Mouse (Mus musculus): ENCODE results near the gene Ncs1. TPM values are rescaled to one million over a fixed set of nuclear protein-coding genes. Genes with fewer than 3 reads are reported as not detected.

The Ncs1 gene
- polyA plus RNA-seq, 1 experiment from 2014 or later: 44.7 TPM

- 95% methylated on average over 6 of the region's 6 CpGs for WGBS
- no peak overlapping the region for H3K27ac ChIP-seq
- no peaks in the 10 kb centered on the region for H3K27me3 ChIP-seq (ENCODE audit: insufficient read depth, poor library complexity, severe bottlenecking)
- no peak overlapping the region for H3K4me3 ChIP-seq
- no peaks in the 10 kb centered on the region for H3K9me3 ChIP-seq
- peaks cover 50% of the 10 kb centered on the region for H3K4me1 ChIP-seq
- H3K36me3 ChIP-seq: peaks cover 24% of the 10 kb centered on the region
- no peak for DNase-seq (ENCODE audit: low spot score)
Measured at GRCm38 (mm10) chr2:31269188-31269587, 23.6 kb downstream of the Ncs1 start.

- Histone ChIP-seq H3K4me3 (no peak overlapping the region), H3K9me3 (no peaks in the 10 kb centered on the region), H3K36me3 (peaks cover 24% of the 10 kb centered on the region), H3K27ac (no peak overlapping the region), H3K4me1 (peaks cover 47% of the 10 kb centered on the region), H3K27me3 (ENCODE audit: insufficient read depth, poor library complexity, severe bottlenecking) (no peaks in the 10 kb centered on the region)
- DNase-seq (ENCODE audit: low spot score): no peak
- 88% methylated on average over 10 of the region's 10 CpGs for WGBS
Measured at GRCm38 (mm10) chr2:31269847-31270246, 24.2 kb downstream of the Ncs1 start.

- Histone ChIP-seq H3K36me3 (peaks cover 30% of the 10 kb centered on the region), H3K4me1 (peaks cover 41% of the 10 kb centered on the region), H3K4me3 (no peak overlapping the region), H3K27me3 (ENCODE audit: insufficient read depth, poor library complexity, severe bottlenecking) (no peaks in the 10 kb centered on the region), H3K9me3 (no peaks in the 10 kb centered on the region), H3K27ac (no peak overlapping the region)
- no peak for DNase-seq (ENCODE audit: low spot score)
- WGBS: 80% methylated on average over 8 of the region's 8 CpGs
Measured at GRCm38 (mm10) chr2:31270470-31270869, 24.8 kb downstream of the Ncs1 start.

DNA sequence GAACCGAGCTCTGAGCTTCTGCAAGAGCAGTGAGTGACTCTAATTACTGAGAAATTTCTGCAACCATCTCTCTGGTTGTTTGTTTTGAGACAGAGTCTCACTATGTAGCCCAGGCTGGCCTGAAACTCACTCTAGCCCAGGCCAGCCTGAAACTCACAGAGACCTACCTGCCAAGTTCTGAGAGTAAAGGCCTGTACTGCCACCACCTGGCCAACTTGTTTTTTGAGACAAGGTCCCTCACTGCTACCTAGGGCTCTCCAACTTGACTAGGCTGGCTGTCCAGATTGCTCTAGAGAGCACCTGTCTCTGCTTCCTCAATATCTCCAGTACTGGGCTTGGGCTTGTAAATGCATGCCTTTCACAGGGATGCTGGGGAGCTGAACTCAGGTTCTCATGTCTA is 25.4 kb downstream of the Ncs1 start:
- Histone ChIP-seq H3K4me1 (peaks cover 35% of the 10 kb centered on the region), H3K27me3 (ENCODE audit: insufficient read depth, poor library complexity, severe bottlenecking) (no peaks in the 10 kb centered on the region), H3K36me3 (peaks cover 36% of the 10 kb centered on the region), H3K4me3 (no peak overlapping the region), H3K27ac (no peak overlapping the region), H3K9me3 (no peaks in the 10 kb centered on the region)
- 94% methylated on average over 1 of the region's 1 CpGs for WGBS
- no peak for DNase-seq (ENCODE audit: low spot score)

DNA sequence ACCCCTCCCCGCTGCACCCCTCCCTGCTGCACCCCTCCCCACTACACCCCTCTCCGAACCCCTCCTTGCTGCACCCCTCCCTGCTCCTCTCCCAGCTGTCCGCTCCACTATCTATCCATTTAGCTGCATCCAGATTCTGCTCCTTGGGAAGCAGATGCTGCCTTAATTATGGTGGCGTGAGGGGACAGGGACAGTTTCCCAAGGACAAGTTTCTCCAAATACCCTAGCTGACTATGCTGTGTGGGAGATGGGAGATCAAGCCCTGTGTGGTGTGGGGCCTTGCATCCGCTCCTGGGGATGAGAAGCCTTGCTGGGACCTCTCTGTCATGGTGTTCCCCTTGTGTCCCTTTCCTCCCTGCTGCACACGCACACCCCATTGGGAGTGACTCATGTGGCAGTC is 29.4 kb downstream of the Ncs1 start:
- Histone ChIP-seq H3K4me1 (0 out of 2 replicates have a peak, but pooled peaks cover 12% of the 10 kb centered on the region), H3K27me3 (ENCODE audit: insufficient read depth, poor library complexity, severe bottlenecking) (no peaks in the 10 kb centered on the region), H3K27ac (no peak overlapping the region), H3K9me3 (no peaks in the 10 kb centered on the region), H3K36me3 (peaks cover 54% of the 10 kb centered on the region), H3K4me3 (no peak overlapping the region)
- DNase-seq (ENCODE audit: low spot score): no peak
- WGBS: 86% methylated on average over 6 of the region's 6 CpGs

GRCm38 (mm10) chr2:31277810-31278209 is 32.2 kb downstream of the Ncs1 start:
- no peak overlapping the region for H3K4me3 ChIP-seq
- DNase-seq (ENCODE audit: low spot score): no peak
- WGBS: 76% methylated on average over 6 of the region's 6 CpGs
- no peaks in the 10 kb centered on the region for H3K27me3 ChIP-seq (ENCODE audit: insufficient read depth, poor library complexity, severe bottlenecking)
- no peaks in the 10 kb centered on the region for H3K9me3 ChIP-seq
- no peak overlapping the region for H3K27ac ChIP-seq
- 0 out of 2 replicates have a peak, but pooled peaks cover 8% of the 10 kb centered on the region for H3K4me1 ChIP-seq
- H3K36me3 ChIP-seq: peaks cover 63% of the 10 kb centered on the region

DNA sequence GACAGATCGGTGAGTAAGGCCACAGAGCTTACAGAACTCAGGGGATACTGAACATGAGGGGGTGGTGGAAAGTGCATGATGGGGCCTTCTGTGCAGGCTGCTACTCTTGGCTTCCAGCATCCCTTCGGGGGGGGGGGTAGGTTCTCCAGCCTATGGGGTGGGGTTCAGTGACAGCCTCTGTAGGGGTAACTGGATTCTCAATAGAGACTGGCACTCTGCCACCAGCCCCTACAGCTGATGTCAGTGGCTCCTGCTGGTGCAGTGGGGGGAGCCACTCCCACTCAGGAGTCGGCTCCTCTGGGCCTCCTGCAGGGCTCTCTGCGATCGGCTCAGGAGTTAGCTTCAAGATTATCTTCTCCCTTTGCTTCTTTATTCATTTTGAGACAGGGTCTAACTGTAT is 32.9 kb downstream of the Ncs1 start:
- Histone ChIP-seq H3K4me1 (0 out of 2 replicates have a peak, but pooled peaks cover 8% of the 10 kb centered on the region), H3K4me3 (no peak overlapping the region), H3K9me3 (no peaks in the 10 kb centered on the region), H3K27me3 (ENCODE audit: insufficient read depth, poor library complexity, severe bottlenecking) (no peaks in the 10 kb centered on the region), H3K27ac (no peak overlapping the region), H3K36me3 (peaks cover 67% of the 10 kb centered on the region)
- DNase-seq (ENCODE audit: low spot score): no peak
- 79% methylated on average over 5 of the region's 5 CpGs for WGBS

- H3K27me3 ChIP-seq (ENCODE audit: insufficient read depth, poor library complexity, severe bottlenecking): no peaks in the 10 kb centered on the region
- no peak overlapping the region for H3K27ac ChIP-seq
- no peaks in the 10 kb centered on the region for H3K9me3 ChIP-seq
- H3K36me3 ChIP-seq: peaks cover 80% of the 10 kb centered on the region
- H3K4me1 ChIP-seq: no peaks in the 10 kb centered on the region
- DNase-seq (ENCODE audit: low spot score): no peak
- no peak overlapping the region for H3K4me3 ChIP-seq
- 85% methylated on average over 8 of the region's 8 CpGs for WGBS
Measured at GRCm38 (mm10) chr2:31281138-31281537, 35.5 kb downstream of the Ncs1 start.

DNA sequence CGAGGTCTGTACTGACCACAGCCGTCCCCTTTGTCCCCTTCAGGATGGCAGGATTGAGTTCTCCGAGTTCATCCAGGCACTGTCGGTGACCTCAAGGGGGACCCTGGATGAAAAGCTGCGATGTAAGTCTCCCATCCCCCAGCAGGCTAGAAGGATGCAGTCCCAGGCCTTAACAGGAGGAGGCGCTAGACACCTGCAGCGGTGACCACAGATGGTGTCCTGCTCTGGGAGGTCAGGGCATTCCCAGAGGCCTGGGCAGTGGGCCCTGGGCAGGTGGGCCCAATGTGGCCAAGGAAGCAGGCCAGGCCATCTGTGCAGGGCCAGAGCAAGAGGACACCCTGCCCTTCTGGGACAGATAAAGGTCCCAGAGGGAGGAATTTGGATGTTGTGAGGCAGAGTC is 36.6 kb downstream of the Ncs1 start:
- Histone ChIP-seq H3K27me3 (ENCODE audit: insufficient read depth, poor library complexity, severe bottlenecking) (no peaks in the 10 kb centered on the region), H3K27ac (no peak overlapping the region), H3K4me3 (no peak overlapping the region), H3K36me3 (peaks cover 81% of the 10 kb centered on the region), H3K9me3 (no peaks in the 10 kb centered on the region), H3K4me1 (no peaks in the 10 kb centered on the region)
- 43% methylated on average over 7 of the region's 7 CpGs for WGBS
- no peak for DNase-seq (ENCODE audit: low spot score)

- H3K27ac ChIP-seq: no peak overlapping the region
- H3K36me3 ChIP-seq: peaks cover 81% of the 10 kb centered on the region
- 95% methylated on average over 12 of the region's 12 CpGs for WGBS
- no peaks in the 10 kb centered on the region for H3K4me1 ChIP-seq
- no peak overlapping the region for H3K4me3 ChIP-seq
- DNase-seq (ENCODE audit: low spot score): no peak
- H3K27me3 ChIP-seq (ENCODE audit: insufficient read depth, poor library complexity, severe bottlenecking): no peaks in the 10 kb centered on the region
- H3K9me3 ChIP-seq: no peaks in the 10 kb centered on the region
Measured at GRCm38 (mm10) chr2:31282880-31283279, 37.3 kb downstream of the Ncs1 start.

GRCm38 (mm10) chr2:31284531-31284930 is 38.9 kb downstream of the Ncs1 start:
- WGBS: 84% methylated on average over 5 of the region's 5 CpGs
- Histone ChIP-seq H3K4me1 (no peaks in the 10 kb centered on the region), H3K27me3 (ENCODE audit: insufficient read depth, poor library complexity, severe bottlenecking) (no peaks in the 10 kb centered on the region), H3K9me3 (no peaks in the 10 kb centered on the region), H3K27ac (no peak overlapping the region), H3K4me3 (no peak overlapping the region), H3K36me3 (peaks cover 98% of the 10 kb centered on the region)
- DNase-seq (ENCODE audit: low spot score): no peak

GRCm38 (mm10) chr2:31291421-31291820 is 45.8 kb downstream of the Ncs1 start:
- 9% methylated on average over 6 of the region's 6 CpGs for WGBS
- no peak for DNase-seq (ENCODE audit: low spot score)
- H3K9me3 ChIP-seq: no peaks in the 10 kb centered on the region
- peaks cover 7% of the 10 kb centered on the region; the same call in 1 of the 2 replicates for H3K4me1 ChIP-seq
- H3K27me3 ChIP-seq (ENCODE audit: insufficient read depth, poor library complexity, severe bottlenecking): no peaks in the 10 kb centered on the region
- H3K4me3 ChIP-seq: no peak overlapping the region
- H3K27ac ChIP-seq: no peak overlapping the region
- peaks cover 65% of the 10 kb centered on the region for H3K36me3 ChIP-seq

- Histone ChIP-seq H3K36me3 (peaks cover 29% of the 10 kb centered on the region), H3K4me1 (peaks cover 22% of the 10 kb centered on the region), H3K27me3 (ENCODE audit: insufficient read depth, poor library complexity, severe bottlenecking) (no peaks in the 10 kb centered on the region), H3K9me3 (no peaks in the 10 kb centered on the region), H3K4me3 (no peak overlapping the region), H3K27ac (no peak overlapping the region)
- no peak for DNase-seq (ENCODE audit: low spot score)
- WGBS: 0% methylated on average over 4 of the region's 4 CpGs
Measured at GRCm38 (mm10) chr2:31294985-31295384, 49.4 kb downstream of the Ncs1 start.

GRCm38 (mm10) chr2:31296395-31296794 is 50.8 kb downstream of the Ncs1 start:
- Histone ChIP-seq H3K4me3 (no peak overlapping the region), H3K27me3 (ENCODE audit: insufficient read depth, poor library complexity, severe bottlenecking) (peaks cover 4% of the 10 kb centered on the region; the same call in 1 of the 2 replicates), H3K9me3 (no peaks in the 10 kb centered on the region), H3K27ac (no peak overlapping the region), H3K4me1 (peaks cover 22% of the 10 kb centered on the region), H3K36me3 (peaks cover 24% of the 10 kb centered on the region)
- no peak for DNase-seq (ENCODE audit: low spot score)
- WGBS: 77% methylated on average over 6 of the region's 6 CpGs
